Mouse (Mus musculus) intestine, embryonic 14.5 days (tissue): ENCODE results near the gene Pax4. TPM values are rescaled to one million over a fixed set of nuclear protein-coding genes. Genes with fewer than 3 reads are reported as not detected.

Experiments used
- ATAC-seq: fragments of 200-750 bp; cut with Nextera tagmentation; replicated peaks from 2 replicates; pipeline ENCODE4 v1.8.0; 2017; ENCODE audit warnings: low read depth, moderate number of reproducible peaks, moderate TSS enrichment, moderate library complexity; ENCODE audit not compliant: low FRiP score, low TSS enrichment
- DNase-seq: peaks from one replicate; pipeline ENCODE4 v3.0.0-alpha.2; 2018; ENCODE audit warnings: low spot score
- H3K27ac ChIP-seq: fragments of 300-500 bp; sonication (generic); 2 replicates; pipeline ENCODE4 v1.5.1; 2014; ENCODE audit warnings: low read depth, mild to moderate bottlenecking, control low read depth
- H3K27me3 ChIP-seq: fragments of 300-500 bp; sonication (generic); replicated peaks from 2 replicates; pipeline ENCODE4 v1.6.1; 2014; ENCODE audit warnings: low read length, control low read depth; ENCODE audit not compliant: control insufficient read depth, insufficient read depth
- H3K36me3 ChIP-seq: fragments of 300-500 bp; sonication (generic); 2 replicates; pipeline ENCODE4 v1.6.1; 2014; ENCODE audit warnings: low read length, control low read depth; ENCODE audit not compliant: control insufficient read depth, insufficient read depth
- H3K4me1 ChIP-seq: fragments of 300-500 bp; sonication (generic); replicated peaks from 2 replicates; pipeline ENCODE4 v1.6.1; 2014; ENCODE audit warnings: low read length, control low read depth, mixed read lengths; ENCODE audit not compliant: control insufficient read depth, insufficient read depth
- H3K4me2 ChIP-seq: fragments of 300-500 bp; sonication (generic); 2 replicates; pipeline ENCODE4 v1.6.1; 2014; ENCODE audit warnings: low read length
- H3K4me3 ChIP-seq: fragments of 300-500 bp; sonication (generic); 2 replicates; pipeline ENCODE4 v1.5.1; 2014; ENCODE audit warnings: low read depth, low read length, control low read depth, mixed read lengths
- H3K9ac ChIP-seq: fragments of 300-500 bp; sonication (generic); 2 replicates; pipeline ENCODE4 v1.6.1; 2014; ENCODE audit warnings: mild to moderate bottlenecking, low read length
- H3K9me3 ChIP-seq: fragments of 300-500 bp; sonication (generic); 2 replicates; pipeline ENCODE4 v1.6.1; 2016; ENCODE audit warnings: low read length, control low read depth; ENCODE audit not compliant: control insufficient read depth
- WGBS: fragments of 180-500 bp; shearing (Covaris S2); extraction: QIAGEN DNeasy Blood & Tissue Kit; methylation state at CpG from one replicate; pipeline ENCODE4 v1.1.7; 2014; 5-methylcytosine and 5-hydroxymethylcytosine counted together
- polyA plus RNA-seq: library from polyadenylated mRNA; unstranded; fragments of >200 nt; fragmentation: Nextera tagmentation; extraction: Ambion mirVana; gene quantifications from 2 replicates; pipeline ENCODE4 v1.2.1, GENCODE M21; 2014

Pax4 gene
- polyA plus RNA-seq, 1 experiment from 2014 or later: 3.3 TPM

GRCm38 (mm10) chr6:28419673-28420072, 29.5 kb downstream of the Pax4 start:
- no peak for DNase-seq
- H3K4me3 ChIP-seq: no peak overlapping the region
- H3K9me3 ChIP-seq: no peaks in the 10 kb centered on the region
- H3K27me3 ChIP-seq: no peaks in the 10 kb centered on the region
- no peak for ATAC-seq
- peaks cover 34% of the 10 kb centered on the region for H3K36me3 ChIP-seq
- 84% methylated on average over 2 of the region's 2 CpGs for WGBS
- H3K27ac ChIP-seq: no peak overlapping the region
- H3K4me2 ChIP-seq: peak overlapping the region; percentile 73; the same call in 1 of the 2 replicates
- H3K9ac ChIP-seq: 0 out of 2 replicates have a peak overlapping the region, but pooled peaks have one; percentile 3
- peaks cover 26% of the 10 kb centered on the region for H3K4me1 ChIP-seq

- no peak overlapping the region for H3K4me3 ChIP-seq
- H3K36me3 ChIP-seq: peaks cover 34% of the 10 kb centered on the region
- H3K9me3 ChIP-seq: no peaks in the 10 kb centered on the region
- H3K27me3 ChIP-seq: no peaks in the 10 kb centered on the region
- H3K27ac ChIP-seq: no peak overlapping the region
- peaks cover 20% of the 10 kb centered on the region for H3K4me1 ChIP-seq
- WGBS: 93% methylated on average over 14 of the region's 14 CpGs
- DNase-seq (no peak), ATAC-seq (no peak)
- H3K4me2 ChIP-seq: no peak overlapping the region
- H3K9ac ChIP-seq: no peak overlapping the region
Observed at GRCm38 (mm10) chr6:28418449-28418848, 30.7 kb downstream of the Pax4 start.

- H3K27ac ChIP-seq: no peak overlapping the region
- peaks cover 18% of the 10 kb centered on the region for H3K4me1 ChIP-seq
- ATAC-seq (no peak), DNase-seq (no peak)
- no peak overlapping the region for H3K9ac ChIP-seq
- no peak overlapping the region for H3K4me2 ChIP-seq
- 79% methylated on average over 4 of the region's 4 CpGs for WGBS
- H3K9me3 ChIP-seq: no peaks in the 10 kb centered on the region
- peaks cover 34% of the 10 kb centered on the region for H3K36me3 ChIP-seq
- no peaks in the 10 kb centered on the region for H3K27me3 ChIP-seq
- no peak overlapping the region for H3K4me3 ChIP-seq
Observed at GRCm38 (mm10) chr6:28416981-28417380, 32.2 kb downstream of the Pax4 start.

- DNase-seq (no peak), ATAC-seq (no peak)
- H3K4me3 ChIP-seq: no peak overlapping the region
- WGBS: 73% methylated on average over 2 of the region's 2 CpGs
- no peaks in the 10 kb centered on the region for H3K27me3 ChIP-seq
- no peak overlapping the region for H3K4me2 ChIP-seq
- peaks cover 11% of the 10 kb centered on the region for H3K36me3 ChIP-seq
- no peak overlapping the region for H3K27ac ChIP-seq
- H3K9ac ChIP-seq: no peak overlapping the region
- H3K4me1 ChIP-seq: no peaks in the 10 kb centered on the region
- H3K9me3 ChIP-seq: no peaks in the 10 kb centered on the region
Observed at GRCm38 (mm10) chr6:28411236-28411635, 37.9 kb downstream of the Pax4 start.

- ATAC-seq (no peak), DNase-seq (no peak)
- WGBS: 76% methylated on average over 9 of the region's 9 CpGs
- no peaks in the 10 kb centered on the region for H3K9me3 ChIP-seq
- H3K9ac ChIP-seq: no peak overlapping the region
- H3K27me3 ChIP-seq: no peaks in the 10 kb centered on the region
- H3K4me2 ChIP-seq: no peak overlapping the region
- H3K4me1 ChIP-seq: no peaks in the 10 kb centered on the region
- H3K4me3 ChIP-seq: no peak overlapping the region
- peaks cover 3% of the 10 kb centered on the region; the same call in 1 of the 2 replicates for H3K36me3 ChIP-seq
- H3K27ac ChIP-seq: no peak overlapping the region
Observed at GRCm38 (mm10) chr6:28410053-28410452, 39.1 kb downstream of the Pax4 start.

GRCm38 (mm10) chr6:28399791-28400190, 49.4 kb downstream of the Pax4 start:
- ATAC-seq (no peak), DNase-seq (no peak)
- Histone ChIP-seq H3K9ac (no peak overlapping the region), H3K36me3 (no peaks in the 10 kb centered on the region), H3K4me3 (no peak overlapping the region), H3K9me3 (peaks cover 7% of the 10 kb centered on the region; the same call in 1 of the 2 replicates), H3K27ac (no peak overlapping the region), H3K4me1 (no peaks in the 10 kb centered on the region), H3K27me3 (peaks cover 35% of the 10 kb centered on the region), H3K4me2 (no peak overlapping the region)
- 88% methylated on average over 4 of the region's 4 CpGs for WGBS

- H3K27ac ChIP-seq: no peak overlapping the region
- H3K36me3 ChIP-seq: no peaks in the 10 kb centered on the region
- ATAC-seq (no peak), DNase-seq (no peak)
- H3K4me2 ChIP-seq: no peak overlapping the region
- H3K4me1 ChIP-seq: no peaks in the 10 kb centered on the region
- WGBS: 86% methylated on average over 3 of the region's 3 CpGs
- H3K9ac ChIP-seq: no peak overlapping the region
- peaks cover 35% of the 10 kb centered on the region for H3K27me3 ChIP-seq
- H3K9me3 ChIP-seq: peaks cover 7% of the 10 kb centered on the region; the same call in 1 of the 2 replicates
- no peak overlapping the region for H3K4me3 ChIP-seq
Observed at GRCm38 (mm10) chr6:28398726-28399125, 50.4 kb downstream of the Pax4 start.

GRCm38 (mm10) chr6:28397681-28398203, 51.4 kb downstream of the Pax4 start, which contains the start of gene Zfp800:
Gene Zfp800, minus strand, starts transcription at chr6:28398005.
- Histone ChIP-seq H3K27me3 (peaks cover 35% of the 10 kb centered on the region), H3K4me1 (no peaks in the 10 kb centered on the region), H3K9me3 (peaks cover 7% of the 10 kb centered on the region; the same call in 1 of the 2 replicates), H3K4me2 (peak within 1 kb of the TSS; percentile 81), H3K27ac (no peak within 1 kb of the TSS), H3K36me3 (no peaks in the 10 kb centered on the region), H3K9ac (peak within 1 kb of the TSS; percentile 29; the same call in 1 of the 2 replicates), H3K4me3 (peak within 1 kb of the TSS; percentile 36)
- ATAC-seq: no peak
- DNase-seq: peak; percentile 78
- 2% methylated on average over 33 of the region's 33 CpGs for WGBS

- Histone ChIP-seq H3K4me1 (no peaks in the 10 kb centered on the region), H3K9ac (no peak overlapping the region), H3K4me3 (peak overlapping the region; percentile 36), H3K36me3 (no peaks in the 10 kb centered on the region), H3K9me3 (peaks cover 7% of the 10 kb centered on the region; the same call in 1 of the 2 replicates), H3K27ac (no peak overlapping the region), H3K27me3 (peaks cover 35% of the 10 kb centered on the region), H3K4me2 (peak overlapping the region; percentile 81)
- no peak for ATAC-seq
- 5% methylated on average over 19 of the region's 19 CpGs for WGBS
- peak; percentile 75 for DNase-seq
Observed at GRCm38 (mm10) chr6:28396853-28397457, 52.2 kb downstream of the Pax4 start.
